Mouse (Mus musculus) testis, postnatal 14 days (tissue): ENCODE data around the gene Gm21969.

ENCODE experiments used
- DNase-seq: peaks from one replicate; pipeline ENCODE4 v3.0.0; 2021; ENCODE audit warnings: low spot score

Gene Gm21969

GRCm38 (mm10) chr4:139587370-139587769, 15.6 kb upstream of the Gm21969 start:
- peak; percentile 60 for DNase-seq

- DNase-seq, result no peak
Observed at GRCm38 (mm10) chr4:139587773-139588172, 15.2 kb upstream of the Gm21969 start.

GRCm38 (mm10) chr4:139589351-139590027, 13.5 kb upstream of the Gm21969 start:
- DNase-seq, result no peak

- no peak for DNase-seq
Observed at GRCm38 (mm10) chr4:139590446-139590845, 12.5 kb upstream of the Gm21969 start.

- DNase-seq, result no peak
Observed at GRCm38 (mm10) chr4:139592895-139593294, 10.1 kb upstream of the Gm21969 start.

- DNase-seq, result no peak
Observed at GRCm38 (mm10) chr4:139593383-139593782, 9.6 kb upstream of the Gm21969 start.

GRCm38 (mm10) chr4:139594062-139594461, 8.9 kb upstream of the Gm21969 start:
- no peak for DNase-seq

GRCm38 (mm10) chr4:139596715-139597114, 6.3 kb upstream of the Gm21969 start:
- no peak for DNase-seq

- DNase-seq, result no peak
Observed at GRCm38 (mm10) chr4:139597286-139598284, 5.4 kb upstream of the Gm21969 start.

- DNase-seq, result no peak
Observed at GRCm38 (mm10) chr4:139598356-139598755, 4.6 kb upstream of the Gm21969 start.

- peak; percentile 69 for DNase-seq
Observed at GRCm38 (mm10) chr4:139598950-139599518, 4.0 kb upstream of the Gm21969 start.

- DNase-seq, result peak; percentile 42
Observed at GRCm38 (mm10) chr4:139601519-139602356, 1.2 kb upstream of the Gm21969 start.

GRCm38 (mm10) chr4:139605216-139605615, 2.2 kb downstream of the Gm21969 start:
- DNase-seq, result no peak

GRCm38 (mm10) chr4:139606732-139607131, 3.7 kb downstream of the Gm21969 start:
- DNase-seq, result no peak

- DNase-seq, result no peak
Observed at GRCm38 (mm10) chr4:139608975-139609374, 6.0 kb downstream of the Gm21969 start.

GRCm38 (mm10) chr4:139610954-139611353, 8.0 kb downstream of the Gm21969 start:
- no peak for DNase-seq

GRCm38 (mm10) chr4:139611542-139611953, 8.6 kb downstream of the Gm21969 start:
- peak; percentile 76 for DNase-seq

- peak; percentile 38 for DNase-seq
Observed at GRCm38 (mm10) chr4:139614524-139615260, 11.7 kb downstream of the Gm21969 start.

GRCm38 (mm10) chr4:139616276-139617000, 13.5 kb downstream of the Gm21969 start:
- DNase-seq, result peak; percentile 64

- DNase-seq, result no peak
Observed at GRCm38 (mm10) chr4:139617001-139617364, 14.0 kb downstream of the Gm21969 start.
